Mouse (Mus musculus) erythroblast, embryonic 14.5 days (primary cell): Measurements from ENCODE around the gene Castor1.

ENCODE experiments used
- GATA1 ChIP-seq: IDR thresholded peaks from 2 replicates; pipeline ENCODE4 v1.6.1; 2012; ENCODE audit warnings: low read length, inconsistent platforms, mixed read lengths
- TAL1 ChIP-seq: IDR thresholded peaks from 3 replicates; pipeline ENCODE4 v1.6.1; 2012; ENCODE audit warnings: low read length, inconsistent platforms, mixed read lengths

DNA sequence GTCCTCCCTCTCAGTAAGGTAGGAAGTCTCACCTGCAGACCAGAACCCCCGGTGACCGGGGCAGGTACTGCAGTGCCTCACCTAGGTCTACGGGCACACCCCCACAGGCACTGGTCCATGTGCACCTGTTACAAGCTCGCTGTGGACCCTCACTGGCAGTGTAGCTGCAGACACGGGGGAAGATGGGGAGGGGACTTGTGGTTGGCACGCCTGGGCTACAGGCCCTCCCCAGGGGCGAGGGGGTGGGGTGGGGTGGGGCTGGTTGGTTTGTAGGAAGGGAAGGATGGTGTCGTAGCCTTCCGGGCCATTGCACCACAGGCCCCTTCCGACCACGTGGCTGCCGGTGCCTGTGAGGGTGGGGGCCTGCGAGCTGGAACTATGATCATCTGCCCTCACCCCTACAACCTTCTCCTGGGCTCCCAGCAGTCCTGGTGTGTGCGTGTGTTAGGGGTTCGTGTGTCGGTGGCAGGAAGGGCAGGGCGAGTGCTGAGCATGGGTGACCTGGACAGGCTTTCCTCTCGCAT is 19.4 kb downstream of the Castor1 start:
- TF ChIP-seq TAL1 (no peak), GATA1 (no peak)
